Mouse (Mus musculus) MEL (cell line): ENCODE results near the gene Btf3l4. TPM values are rescaled to one million over a fixed set of nuclear protein-coding genes. Genes with fewer than 3 reads are reported as not detected.

Experiments
- DNase-seq: peaks from one replicate; pipeline ENCODE4 v3.0.0; 2011; ENCODE audit warnings: low read depth, low spot score
- H3K27ac ChIP-seq: 2 replicates; pipeline ENCODE4 v1.5.1; 2012; ENCODE audit warnings: low read depth, mild to moderate bottlenecking, control low read depth, low read length, moderate library complexity; ENCODE audit not compliant: control insufficient read depth
- H3K27me3 ChIP-seq, 2 experiments: fragments of 150-350 bp in 1 of 2; sonication (generic) in 1 of 2; 2 replicates each; pipeline ENCODE4 v1.6.1; 2012; ENCODE audit warnings: low read length in 2 of 2, mild to moderate bottlenecking in 2 of 2, improper control_type of control experiment in 1 of 2, moderate library complexity in 1 of 2; ENCODE audit not compliant: insufficient read depth in 2 of 2, control insufficient read depth in 1 of 2
- H3K36me3 ChIP-seq, 2 experiments: 2 replicates each; pipeline ENCODE4 v1.6.1; 2012 to 2014; ENCODE audit warnings: low read length in 2 of 2, improper control_type of control experiment in 1 of 2, inconsistent platforms in 1 of 2, mild to moderate bottlenecking in 1 of 2; ENCODE audit not compliant: insufficient read depth in 2 of 2, control insufficient read depth in 1 of 2
- H3K4me1 ChIP-seq, 2 experiments: fragments of 150-350 bp in 1 of 2; sonication (generic) in 1 of 2; 2 replicates each; pipeline ENCODE4 v1.6.1; 2012; ENCODE audit warnings: low read length in 2 of 2, improper control_type of control experiment in 1 of 2, mild to moderate bottlenecking in 1 of 2; ENCODE audit not compliant: insufficient read depth in 2 of 2, control insufficient read depth in 1 of 2
- H3K4me3 ChIP-seq, 2 experiments: fragments of 150-350 bp in 1 of 2; sonication (generic) in 1 of 2; 2 replicates each; pipeline ENCODE4 v1.5.1; 2012; ENCODE audit warnings: low read depth in 2 of 2, low read length in 2 of 2, mild to moderate bottlenecking in 2 of 2, moderate library complexity in 2 of 2, control low read depth in 1 of 2, improper control_type of control experiment in 1 of 2; ENCODE audit not compliant: control insufficient read depth in 1 of 2, insufficient read depth in 1 of 2
- H3K79me2 ChIP-seq: 2 replicates; pipeline ENCODE4 v1.6.1; 2012; ENCODE audit warnings: mild to moderate bottlenecking, low read length, moderate library complexity; ENCODE audit not compliant: control insufficient read depth, poor library complexity, insufficient read depth
- H3K9ac ChIP-seq: 2 replicates; pipeline ENCODE4 v1.6.1; 2012; ENCODE audit warnings: low read depth, mild to moderate bottlenecking, control low read depth, low read length, moderate library complexity; ENCODE audit not compliant: control insufficient read depth, poor library complexity, severe bottlenecking
- H3K9me3 ChIP-seq: fragments of 150-350 bp; sonication (generic); replicated peaks from 2 replicates; pipeline ENCODE4 v1.6.1; 2012; ENCODE audit warnings: mild to moderate bottlenecking, low read length, improper control_type of control experiment, moderate library complexity; ENCODE audit not compliant: insufficient read depth
- BHLHE40 ChIP-seq: IDR thresholded peaks from 2 replicates; pipeline ENCODE4 v1.6.1; 2012; ENCODE audit warnings: low read depth, mild to moderate bottlenecking, inconsistent platforms, low read length, improper control_type of control experiment, borderline replicate concordance
- CHD2 ChIP-seq: IDR thresholded peaks from 2 replicates; pipeline ENCODE4 v1.6.1; 2011; ENCODE audit warnings: low read length, improper control_type of control experiment
- CTCF ChIP-seq, 3 experiments: IDR thresholded peaks in 2 of 3; conservative IDR thresholded peaks in 1 of 3; 2 replicates each; pipeline ENCODE4 v1.5.1; 2011 to 2012; ENCODE audit warnings: low read length in 3 of 3, low read depth in 2 of 3, mild to moderate bottlenecking in 2 of 3, improper control_type of control experiment in 1 of 3, inconsistent platforms in 1 of 3, mixed read lengths in 1 of 3, moderate library complexity in 1 of 3; ENCODE audit not compliant: control insufficient read depth in 1 of 3, insufficient read depth in 1 of 3, poor library complexity in 1 of 3, severe bottlenecking in 1 of 3
- E2F4 ChIP-seq: IDR thresholded peaks from 2 replicates; pipeline ENCODE4 v1.6.1; 2011; ENCODE audit warnings: low read depth, low read length, improper control_type of control experiment, borderline replicate concordance
- EP300 ChIP-seq, 2 experiments: IDR thresholded peaks; 2 replicates each; pipeline ENCODE4 v1.6.1; 2011; ENCODE audit warnings: improper control_type of control experiment in 2 of 2, low read length in 2 of 2, low read depth in 1 of 2, mild to moderate bottlenecking in 1 of 2
- ETS1 ChIP-seq: IDR thresholded peaks from 2 replicates; pipeline ENCODE4 v1.6.1; 2012; ENCODE audit warnings: low read depth, mild to moderate bottlenecking, inconsistent platforms, low read length, improper control_type of control experiment, moderate library complexity
- GATA1 ChIP-seq: IDR thresholded peaks from 2 replicates; pipeline ENCODE4 v1.6.1; 2011; ENCODE audit warnings: low read depth, low read length, improper control_type of control experiment
- MAX ChIP-seq: IDR thresholded peaks from 2 replicates; pipeline ENCODE4 v1.6.1; 2011; ENCODE audit warnings: low read length, improper control_type of control experiment
- NRF1 ChIP-seq: IDR thresholded peaks from 2 replicates; pipeline ENCODE4 v1.6.1; 2014; ENCODE audit warnings: low read depth, mild to moderate bottlenecking, inconsistent platforms, low read length, improper control_type of control experiment, moderate library complexity; ENCODE audit not compliant: poor library complexity, insufficient read depth, severe bottlenecking
- RAD21 ChIP-seq: IDR thresholded peaks from 2 replicates; pipeline ENCODE4 v1.6.1; 2011; ENCODE audit warnings: mild to moderate bottlenecking, low read depth, low read length, improper control_type of control experiment
- SIN3A ChIP-seq: IDR thresholded peaks from 2 replicates; pipeline ENCODE4 v1.6.1; 2012; ENCODE audit warnings: low read length, improper control_type of control experiment, inconsistent platforms
- SMC3 ChIP-seq: IDR thresholded peaks from 2 replicates; pipeline ENCODE4 v1.6.1; 2011; ENCODE audit warnings: low read depth, low read length, improper control_type of control experiment
- TCF12 ChIP-seq: IDR thresholded peaks from 2 replicates; pipeline ENCODE4 v1.6.1; 2014; ENCODE audit warnings: low read depth, mild to moderate bottlenecking, inconsistent platforms, low read length, improper control_type of control experiment, moderate library complexity
- ZC3H11A ChIP-seq: IDR thresholded peaks from 2 replicates; pipeline ENCODE4 v1.6.1; 2012; ENCODE audit warnings: low read depth, mild to moderate bottlenecking, inconsistent platforms, low read length, improper control_type of control experiment
- ZNF384 ChIP-seq: IDR thresholded peaks from 2 replicates; pipeline ENCODE4 v1.6.1; 2012; ENCODE audit warnings: low read depth, mild to moderate bottlenecking, inconsistent platforms, low read length, improper control_type of control experiment
- polyA plus RNA-seq, 2 experiments: library from polyadenylated mRNA; stranded (reverse) in 1 of 2; unstranded in 1 of 2; fragments of >175 nt in 1 of 2; fragments of >200 nt in 1 of 2; gene quantifications; 2 replicates each; pipeline versions ENCODE4 v1.2.1 to v1.2.4; 2012; ENCODE audit warnings: low replicate concordance in 2 of 2, low read depth in 1 of 2; ENCODE audit not compliant: insufficient read length in 2 of 2, insufficient read depth in 1 of 2, missing spikeins in 1 of 2
- total RNA-seq: library from RNA; depleted of rRNA; stranded (reverse); fragments of 300-350 nt; gene quantifications from 2 replicates; pipeline ENCODE4 v1.2.3, GENCODE M21; 2012

Gene Btf3l4
- total and polyA plus RNA-seq, 3 experiments, result 24.4 to 43.8 TPM; not detected in 1

GRCm38 (mm10) chr4:108869730-108870374 is 36.4 kb upstream of the Btf3l4 start:
- peak; percentile 90 for DNase-seq

GRCm38 (mm10) chr4:108866806-108867205 is 33.4 kb upstream of the Btf3l4 start:
- no peaks in the 10 kb centered on the region for H3K9me3 ChIP-seq
- TF ChIP-seq SIN3A (peak; percentile 56; the same call in 1 of the 2 replicates), ETS1 (0 out of 2 replicates have a peak, but pooled peaks have one; percentile 45), SMC3 (0 out of 2 replicates have a peak, but pooled peaks have one; percentile 10), GATA1 (peak; percentile 40; the same call in 1 of the 2 replicates), MAX (no peak), NRF1 (no peak), EP300 (IDR thresholded peaks at IDR 0.05; ENCODE audit: low read depth in 1 of 2, low read length in 2 of 2) (peak; percentile 35; a peak in 2 of 4 replicates), TCF12 (peak; percentile 40; the same call in 1 of the 2 replicates), E2F4 (no peak)
- H3K79me2 ChIP-seq, result no peaks in the 10 kb centered on the region
- H3K27me3 ChIP-seq, result no peaks in the 10 kb centered on the region
- H3K36me3 ChIP-seq, result no peaks in the 10 kb centered on the region; a peak in 2 of 4 replicates
- peak; percentile 66 for DNase-seq
- no peak overlapping the region for H3K9ac ChIP-seq
- H3K27ac ChIP-seq, result no peak overlapping the region
- peak overlapping the region; percentile 59 to 82 for H3K4me3 ChIP-seq
- peaks cover 3 to 4% of the 10 kb centered on the region in 2 experiments; a peak in 3 of 4 replicates for H3K4me1 ChIP-seq

More at GRCm38 (mm10) chr4:108869730-108870374, 36.4 kb upstream of the Btf3l4 start:
- Histone ChIP-seq H3K4me3 (no peak overlapping the region), H3K79me2 (no peaks in the 10 kb centered on the region), H3K27me3 (no peaks in the 10 kb centered on the region), H3K27ac (no peak overlapping the region), H3K9me3 (no peaks in the 10 kb centered on the region), H3K9ac (no peak overlapping the region), H3K4me1 (peaks cover 0 to 4% of the 10 kb centered on the region in 2 experiments; a peak in 3 of 4 replicates), H3K36me3 (no peaks in the 10 kb centered on the region)
- TF ChIP-seq ZC3H11A (peak; percentile 82), SMC3 (peak; percentile 95), MAX (no peak), RAD21 (peak; percentile 96), ETS1 (no peak), CTCF (IDR thresholded peaks at IDR 0.05 in 2 of 3, conservative IDR thresholded peaks at IDR 0.05 in 1 of 3; ENCODE audit: control insufficient read depth in 1 of 3, insufficient read depth in 1 of 3, low read depth in 2 of 3, low read length in 3 of 3, poor library complexity in 1 of 3, severe bottlenecking in 1 of 3) (peak; percentile 61 to 99 (median 94)), SIN3A (peak; percentile 62; the same call in 1 of the 2 replicates), BHLHE40 (no peak), ZNF384 (no peak), CHD2 (no peak)
